In the genomic region with DNA sequence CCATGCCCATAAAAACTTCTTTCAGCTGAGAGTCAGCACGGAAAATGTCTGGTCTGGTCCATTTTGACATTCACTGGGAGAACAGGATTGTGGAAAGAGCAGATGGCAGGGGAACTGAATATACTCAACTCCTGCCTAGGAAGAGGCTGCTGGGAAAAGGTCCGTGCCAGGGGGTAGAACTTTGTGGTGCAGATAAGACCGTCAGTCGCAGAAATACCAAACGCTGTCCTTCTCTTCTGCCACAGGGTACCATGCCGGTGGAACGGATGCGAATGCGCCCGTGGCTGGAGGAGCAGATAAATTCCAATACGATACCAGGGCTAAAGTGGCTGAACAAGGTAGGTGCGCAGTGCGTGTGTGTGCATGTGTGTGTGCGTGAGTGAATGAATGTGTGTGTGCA, we compare ENCODE assay signal across 29 mouse cellular contexts. TPM values are rescaled to one million over a fixed set of nuclear protein-coding genes. Genes with fewer than 3 reads are reported as not detected.
DNase-seq lines count a peak whose midpoint lies in the region; ATAC-seq and TF ChIP-seq lines count a peak whose summit lies in the region.
"Had no signal": no experiment of that assay in that cellular context is flagged by ENCODE, and none has a peak within 500 bp of the region (broad histone marks: within the 10 kb centered on the region; RNA-seq: fewer than 3 reads in every experiment).

No protein-coding gene starts in this region.

- peaks cover 10% of the 10 kb centered on the region for H3K36me3 ChIP-seq in intestine, embryonic 15.5 days
- no peaks in the 10 kb centered on the region for H3K36me3 ChIP-seq in intestine, embryonic 16.5 days (ENCODE audit: control insufficient read depth, insufficient read depth, low read length)
- no peaks in the 10 kb centered on the region for H3K36me3 ChIP-seq in midbrain, embryonic 11.5 days (ENCODE audit: control insufficient read depth, insufficient read depth, low read length)
- no peaks in the 10 kb centered on the region for H3K36me3 ChIP-seq in midbrain, embryonic 14.5 days (ENCODE audit: control insufficient read depth, insufficient read depth, low read length)
- peaks cover 23% of the 10 kb centered on the region for H3K36me3 ChIP-seq in small intestine, adult 2 months (ENCODE audit: control insufficient read depth, insufficient read depth, low read length)
- H3K36me3 ChIP-seq in midbrain, embryonic 16.5 days (ENCODE audit: control insufficient read depth, insufficient read depth, low read length) = no peaks in the 10 kb centered on the region

- 0 out of 2 replicates have a peak, but pooled peaks cover 2% of the 10 kb centered on the region for H3K4me1 ChIP-seq in intestine, embryonic 15.5 days (replicated peaks)
- H3K4me1 ChIP-seq in intestine, embryonic 16.5 days (ENCODE audit: control insufficient read depth, insufficient read depth, low read length) = peaks cover 6% of the 10 kb centered on the region
- H3K4me1 ChIP-seq in midbrain, embryonic 11.5 days (ENCODE audit: control insufficient read depth, insufficient read depth, low read length) = no peaks in the 10 kb centered on the region
- no peaks in the 10 kb centered on the region for H3K4me1 ChIP-seq in midbrain, embryonic 14.5 days (ENCODE audit: control insufficient read depth, insufficient read depth, low read length)
- peaks cover 40% of the 10 kb centered on the region for H3K4me1 ChIP-seq in small intestine, adult 2 months (ENCODE audit: control insufficient read depth, insufficient read depth, insufficient read length, low read length)
- no peaks in the 10 kb centered on the region for H3K4me1 ChIP-seq in midbrain, embryonic 16.5 days (ENCODE audit: control insufficient read depth, insufficient read depth, low read length)
- H3K4me1 ChIP-seq: embryonic facial prominence, embryonic 13.5 days; hindbrain, embryonic 10.5 days; hindbrain, embryonic 15.5 days; limb, embryonic 10.5 days; limb, embryonic 15.5 days; neural tube, embryonic 12.5 days had no signal

- no peak for TF ChIP-seq CTCF in small intestine, adult 2 months (IDR thresholded peaks at IDR 0.05; ENCODE audit: extremely low read depth, insufficient read length, insufficient replicate concordance, low read depth, low read length)

- H3K4me2 ChIP-seq in intestine, embryonic 15.5 days (replicated peaks) = no peak overlapping the region
- no peak overlapping the region for H3K4me2 ChIP-seq in intestine, embryonic 16.5 days (ENCODE audit: low read depth, low read length)
- H3K4me2 ChIP-seq in midbrain, embryonic 11.5 days = no peak overlapping the region
- H3K4me2 ChIP-seq in midbrain, embryonic 14.5 days (ENCODE audit: low read length) = no peak overlapping the region
- H3K4me2 ChIP-seq in midbrain, embryonic 16.5 days (ENCODE audit: low read length) = no peak overlapping the region
- H3K4me2 ChIP-seq: embryonic facial prominence, embryonic 13.5 days; hindbrain, embryonic 15.5 days; limb, embryonic 15.5 days; lung, embryonic 14.5 days; neural tube, embryonic 12.5 days had no signal

- 95% methylated on average over 14 of the region's 14 CpGs for WGBS in intestine, embryonic 15.5 days
- WGBS in intestine, embryonic 16.5 days = 93% methylated on average over 14 of the region's 14 CpGs
- WGBS in midbrain, embryonic 11.5 days = 97% methylated on average over 14 of the region's 14 CpGs
- WGBS in midbrain, embryonic 14.5 days = 96% methylated on average over 14 of the region's 14 CpGs
- 93% methylated on average over 14 of the region's 14 CpGs for WGBS in small intestine, adult 2 months
- WGBS in midbrain, embryonic 16.5 days = 96% methylated on average over 14 of the region's 14 CpGs

- no peak overlapping the region for H3K4me3 ChIP-seq in intestine, embryonic 15.5 days (replicated peaks)
- H3K4me3 ChIP-seq in intestine, embryonic 16.5 days (ENCODE audit: low read length) = no peak overlapping the region
- H3K4me3 ChIP-seq in midbrain, embryonic 11.5 days (ENCODE audit: low read depth, low read length) = no peak overlapping the region
- H3K4me3 ChIP-seq in midbrain, embryonic 14.5 days (replicated peaks; ENCODE audit: low read depth, low read length) = no peak overlapping the region
- no peak overlapping the region for H3K4me3 ChIP-seq in small intestine, adult 2 months (ENCODE audit: low read depth, low read length)
- H3K4me3 ChIP-seq in midbrain, embryonic 16.5 days (ENCODE audit: low read depth, low read length) = no peak overlapping the region
- H3K4me3 ChIP-seq: embryonic facial prominence, embryonic 13.5 days; hindbrain, embryonic 10.5 days; hindbrain, embryonic 15.5 days; limb, embryonic 10.5 days; limb, embryonic 15.5 days; myocyte; neural tube, embryonic 12.5 days had no signal

- peak overlapping the region; percentile 17; the same call in 1 of the 2 replicates for H3K27ac ChIP-seq in intestine, embryonic 15.5 days
- H3K27ac ChIP-seq in intestine, embryonic 16.5 days (ENCODE audit: low read length) = no peak overlapping the region; the same call in 1 of the 2 replicates
- H3K27ac ChIP-seq in midbrain, embryonic 11.5 days (ENCODE audit: low read depth, low read length) = no peak overlapping the region
- no peak overlapping the region for H3K27ac ChIP-seq in midbrain, embryonic 14.5 days (replicated peaks; ENCODE audit: low read depth, low read length)
- H3K27ac ChIP-seq in small intestine, adult 2 months (ENCODE audit: insufficient read depth, low read depth, low read length) = peak overlapping the region; percentile 87
- no peak overlapping the region for H3K27ac ChIP-seq in midbrain, embryonic 16.5 days (ENCODE audit: low read length)
- H3K27ac ChIP-seq: embryonic facial prominence, embryonic 13.5 days; hindbrain, embryonic 10.5 days; hindbrain, embryonic 15.5 days; limb, embryonic 10.5 days; limb, embryonic 15.5 days; neural tube, embryonic 12.5 days had no signal

- no peaks in the 10 kb centered on the region for H3K27me3 ChIP-seq in intestine, embryonic 15.5 days (replicated peaks)
- no peaks in the 10 kb centered on the region for H3K27me3 ChIP-seq in intestine, embryonic 16.5 days (replicated peaks; ENCODE audit: control insufficient read depth, insufficient read depth, low read length)
- H3K27me3 ChIP-seq in midbrain, embryonic 11.5 days (ENCODE audit: control insufficient read depth, insufficient read depth, low read length) = no peaks in the 10 kb centered on the region
- H3K27me3 ChIP-seq in midbrain, embryonic 14.5 days (ENCODE audit: control insufficient read depth, insufficient read depth, low read length) = no peaks in the 10 kb centered on the region
- no peaks in the 10 kb centered on the region for H3K27me3 ChIP-seq in small intestine, adult 2 months (ENCODE audit: control insufficient read depth, insufficient read depth, low read length)
- no peaks in the 10 kb centered on the region for H3K27me3 ChIP-seq in midbrain, embryonic 16.5 days (ENCODE audit: control insufficient read depth, insufficient read depth, low read depth, low read length)
- H3K27me3 ChIP-seq: embryonic facial prominence, embryonic 13.5 days; hindbrain, embryonic 15.5 days; limb, embryonic 15.5 days; neural tube, embryonic 12.5 days; Patski had no signal

- peak; percentile 72 for DNase-seq in midbrain, embryonic 11.5 days (ENCODE audit: low spot score, missing footprints)
- DNase-seq in midbrain, embryonic 14.5 days = no peak
- no peak for DNase-seq in spleen, postnatal 36 days (ENCODE audit: low spot score in 2 of 2)
- DNase-seq: adrenal gland, postnatal 10 days; cerebellum, adult 18-20 months; cerebellum, postnatal 10 days; gastrocnemius, postnatal 10 days; heart, postnatal 14 days; kidney, adult 9 months; kidney, postnatal 10 days; layer of hippocampus, adult 9-11 months; lung, embryonic 14.5 days; lung, postnatal 14 days; right cerebral cortex, postnatal 4 days; thymus, postnatal 14 days had no signal

- no peak for TF ChIP-seq POLR2A in small intestine, adult 2 months (IDR thresholded peaks at IDR 0.05; ENCODE audit: low read depth, low read length)

- H3K9ac ChIP-seq in intestine, embryonic 15.5 days = no peak overlapping the region
- H3K9ac ChIP-seq in intestine, embryonic 16.5 days (ENCODE audit: low read depth, low read length) = no peak overlapping the region
- no peak overlapping the region for H3K9ac ChIP-seq in midbrain, embryonic 11.5 days (ENCODE audit: low read length)
- no peak overlapping the region for H3K9ac ChIP-seq in midbrain, embryonic 14.5 days (replicated peaks; ENCODE audit: low read length)
- H3K9ac ChIP-seq in midbrain, embryonic 16.5 days (ENCODE audit: low read depth, low read length) = no peak overlapping the region
- H3K9ac ChIP-seq: embryonic facial prominence, embryonic 13.5 days; hindbrain, embryonic 15.5 days; limb, embryonic 15.5 days; lung, embryonic 14.5 days; neural tube, embryonic 12.5 days had no signal

- no peaks in the 10 kb centered on the region for H3K9me3 ChIP-seq in intestine, embryonic 15.5 days
- H3K9me3 ChIP-seq in intestine, embryonic 16.5 days (ENCODE audit: control insufficient read depth, low read length) = no peaks in the 10 kb centered on the region
- no peaks in the 10 kb centered on the region for H3K9me3 ChIP-seq in midbrain, embryonic 11.5 days (ENCODE audit: control insufficient read depth, low read length)
- H3K9me3 ChIP-seq in midbrain, embryonic 14.5 days (ENCODE audit: control insufficient read depth, low read length) = no peaks in the 10 kb centered on the region
- no peaks in the 10 kb centered on the region for H3K9me3 ChIP-seq in midbrain, embryonic 16.5 days (replicated peaks; ENCODE audit: control insufficient read depth, low read length, poor library complexity, severe bottlenecking)
- H3K9me3 ChIP-seq: embryonic facial prominence, embryonic 13.5 days; G1E; hindbrain, embryonic 15.5 days; limb, embryonic 10.5 days; limb, embryonic 15.5 days; neural tube, embryonic 12.5 days had no signal

- no peak for ATAC-seq in intestine, embryonic 15.5 days
- no peak for ATAC-seq in intestine, embryonic 16.5 days
- no peak for ATAC-seq in midbrain, embryonic 11.5 days (ENCODE audit: low FRiP score)
- no peak for ATAC-seq in midbrain, embryonic 14.5 days (ENCODE audit: low FRiP score, low TSS enrichment)
- no peak for ATAC-seq in midbrain, embryonic 16.5 days
- ATAC-seq: forebrain, embryonic 16.5 days had no signal

RNA-seq across cellular contexts. Expression of a gene that starts 53.7 kb away (rescaled TPM):
- 26.6 and 34.7 TPM in 2 replicates for polyA plus RNA-seq in intestine, embryonic 15.5 days (2015; fragmentation: Nextera tagmentation; extraction: Ambion mirVana)
- 23.4 and 29.0 TPM in 2 replicates for polyA plus RNA-seq in intestine, embryonic 16.5 days (2015; fragmentation: Nextera tagmentation; extraction: Ambion mirVana)
- 9.2 and 11.1 TPM in 2 replicates for polyA plus RNA-seq in midbrain, embryonic 11.5 days (2014; fragmentation: Nextera tagmentation; extraction: Ambion mirVana)
- polyA plus RNA-seq in midbrain, embryonic 14.5 days (2014; fragmentation: Nextera tagmentation; extraction: Ambion mirVana) = 6.4 and 7.5 TPM in 2 replicates
- 10.5 and 29.6 TPM in 2 replicates for polyA plus RNA-seq in small intestine, adult 2 months (2012; rRNA removed)
- polyA plus RNA-seq in midbrain, embryonic 16.5 days (2015; fragmentation: Nextera tagmentation; extraction: Ambion mirVana) = 7.2 and 10.3 TPM in 2 replicates

Comparison
In these comparisons a context has a peak if more than half of its experiments do, and no peak if none do; other contexts are left out.
1. H3K27ac ChIP-seq: peak in intestine, embryonic 15.5 days (single experiment) and small intestine, adult 2 months (single experiment); none in intestine, embryonic 16.5 days (single experiment), midbrain, embryonic 11.5 days (single experiment), midbrain, embryonic 14.5 days (single experiment) and midbrain, embryonic 16.5 days (single experiment).